Mouse (Mus musculus): Measurements from ENCODE around the gene Arhgef7. TPM values are rescaled to one million over a fixed set of nuclear protein-coding genes. Genes with fewer than 3 reads are reported as not detected.

Arhgef7 gene
- total RNA-seq, 2 experiments from 2014 or later: 112 to 145 TPM

DNA sequence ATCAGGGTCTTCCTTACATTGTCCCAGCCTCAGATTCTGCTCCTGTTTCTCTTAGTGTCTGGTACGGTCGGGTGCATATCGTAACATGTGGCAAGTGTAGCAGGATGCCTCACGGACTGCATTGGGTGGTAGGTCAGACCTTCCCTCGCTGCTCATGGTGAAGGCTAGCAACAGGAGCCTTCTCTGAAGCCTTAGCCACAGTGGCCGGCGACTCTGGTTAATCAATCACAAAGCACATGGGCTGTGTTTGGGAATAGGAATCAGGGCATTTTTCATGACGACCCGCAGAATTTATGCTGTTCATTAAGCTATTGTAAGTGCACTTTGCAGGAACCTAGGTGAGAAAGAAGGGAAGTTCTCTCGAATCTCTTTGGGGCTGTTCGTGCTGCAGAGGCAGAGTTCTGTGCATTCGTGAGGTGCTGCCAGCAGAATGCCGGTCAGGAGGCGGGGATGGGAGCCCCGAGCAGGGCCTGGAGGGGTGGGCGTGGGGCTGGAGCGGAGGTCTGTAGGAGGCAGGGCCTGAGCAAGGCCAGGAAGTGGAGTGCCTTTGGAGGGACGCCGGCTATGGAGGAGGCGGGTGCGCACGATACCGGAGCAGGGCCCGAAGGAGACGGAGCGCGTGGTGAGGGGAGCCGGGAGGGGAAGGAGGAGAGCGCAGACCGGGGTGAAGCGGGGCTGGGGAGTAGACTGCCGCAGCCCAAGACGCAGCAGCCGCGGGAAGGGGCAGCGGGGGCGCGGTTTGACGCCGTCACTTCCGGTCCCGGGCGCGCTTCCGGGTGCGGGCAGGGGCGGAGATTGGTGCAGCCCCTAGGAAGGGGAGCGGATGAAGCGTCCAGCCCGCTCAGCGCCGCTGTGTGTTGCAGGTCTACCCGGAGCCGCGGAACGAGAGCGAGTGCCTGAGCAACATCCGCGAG, 30.3 kb downstream of the Arhgef7 start:
- intact Hi-C loops (cut with DNase I): loop anchor here (5.0 kb wide), 2 partner anchors 74 to 184 kb away; no protein-coding TSS in a partner anchor
- DNase-seq (ENCODE audit: low spot score in 2 of 2): peak; percentile 91 to 93

GRCm38 (mm10) chr8:11758482-11759281, 31.2 kb downstream of the Arhgef7 start:
- DNase-seq (ENCODE audit: low spot score in 2 of 2): peak in 1 of 2 experiments; percentile 38
- intact Hi-C loops (cut with DNase I): loop anchor here (5.0 kb wide), 2 partner anchors 74 to 184 kb away; no protein-coding TSS in a partner anchor

DNA sequence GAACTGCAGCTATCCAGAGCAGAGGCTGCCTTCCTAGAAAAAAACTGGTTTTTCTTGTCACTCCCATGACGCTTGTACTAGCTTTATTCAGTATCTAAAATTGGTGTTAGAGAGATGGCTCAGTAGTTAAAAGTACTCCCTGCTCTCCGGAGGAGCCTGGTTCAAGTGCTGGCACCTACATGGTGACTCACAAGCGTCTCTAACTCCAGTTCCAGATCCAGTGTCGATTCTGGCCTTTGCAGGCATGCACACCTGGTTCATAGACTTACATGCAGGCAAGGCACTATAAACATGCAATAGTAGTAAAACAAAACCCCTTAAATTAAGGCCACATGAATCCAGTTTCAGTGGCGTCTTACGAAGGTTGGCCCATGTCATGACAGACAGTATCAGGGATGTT, 34.0 kb downstream of the Arhgef7 start:
- intact Hi-C loops (cut with DNase I): no loop called here

DNA sequence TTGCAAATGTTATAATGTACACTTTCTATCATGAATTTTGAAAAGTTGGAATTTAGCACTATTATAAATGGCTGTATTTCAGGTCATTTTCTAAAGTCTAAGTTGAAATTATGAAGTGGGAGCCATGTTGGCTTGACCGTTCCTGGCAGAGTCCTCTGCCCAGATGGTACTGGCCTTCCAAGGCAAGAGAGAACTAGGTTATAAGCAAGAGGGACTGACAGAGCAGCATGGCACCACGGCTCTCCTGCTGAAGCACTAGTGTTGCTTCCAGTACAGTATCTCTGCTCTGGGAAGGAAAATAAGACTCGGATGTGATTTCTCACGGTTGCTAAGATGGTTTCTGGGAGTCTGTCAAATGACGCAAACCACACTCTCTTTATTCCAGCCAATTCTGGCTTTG, 34.5 kb downstream of the Arhgef7 start:
- no peak for DNase-seq (ENCODE audit: low spot score in 2 of 2)
- intact Hi-C loops (cut with DNase I): no loop called here

More for the DNA sequence above, 34.0 kb downstream of the Arhgef7 start:
- DNase-seq (ENCODE audit: low spot score in 2 of 2): no peak

- no peak for DNase-seq (ENCODE audit: low spot score in 2 of 2)
- intact Hi-C loops (cut with DNase I): no loop called here
These were observed 35.3 kb downstream of the Arhgef7 start for GRCm38 (mm10) chr8:11762821-11763220.

DNA sequence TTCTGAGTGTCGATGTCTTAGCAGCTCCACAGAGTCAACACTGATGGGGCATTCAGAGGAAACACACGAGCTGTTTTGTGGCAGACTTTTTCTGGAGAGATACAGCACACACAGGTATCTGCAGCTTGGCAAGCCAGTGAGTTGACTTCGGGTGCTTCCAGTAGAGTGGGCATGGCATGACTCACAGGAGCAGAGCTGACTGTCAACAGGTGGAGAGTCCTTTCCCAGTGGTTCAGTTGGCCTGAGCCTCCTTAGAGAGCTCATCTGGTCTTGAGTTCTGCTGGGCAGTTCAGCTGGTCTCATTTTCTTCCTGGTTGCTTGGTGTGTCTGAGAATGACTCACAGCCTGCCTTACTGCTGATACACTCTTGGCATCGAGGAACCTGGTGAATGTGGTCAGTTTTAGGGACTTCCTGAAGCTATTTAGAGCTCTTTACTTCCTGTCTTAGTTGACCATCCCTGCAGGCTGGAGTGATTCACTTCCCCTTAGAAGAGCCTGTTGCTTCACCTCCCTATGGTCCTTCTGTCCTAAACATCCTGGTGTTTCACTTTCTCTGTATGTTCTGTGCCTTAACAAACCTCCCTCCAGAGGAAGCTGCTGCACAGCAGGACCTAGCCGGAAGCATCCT, 39.8 kb downstream of the Arhgef7 start:
- no peak for DNase-seq (ENCODE audit: low spot score in 2 of 2)
- intact Hi-C loops (cut with DNase I): no loop called here

DNA sequence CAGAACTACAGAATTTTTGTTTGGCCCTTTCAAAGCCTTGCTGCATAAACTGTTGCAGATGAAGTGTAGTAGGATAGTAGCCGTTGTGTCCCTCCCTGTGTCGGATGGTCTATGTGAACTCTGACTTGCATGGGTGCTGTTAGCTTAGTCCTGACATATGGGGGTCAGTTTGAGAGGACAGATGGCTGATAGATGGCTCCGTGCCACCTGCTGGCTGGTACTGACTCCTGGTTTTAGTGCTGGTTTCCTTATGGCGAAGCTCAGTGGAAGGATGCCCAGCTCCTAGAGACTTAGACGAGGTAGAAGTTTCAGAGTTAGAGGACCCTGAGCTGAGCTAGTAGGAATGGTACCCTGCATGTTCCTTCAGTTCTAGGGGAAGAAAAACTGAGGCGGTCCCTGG, 42.5 kb downstream of the Arhgef7 start:
- no peak for DNase-seq (ENCODE audit: low spot score in 2 of 2)
- intact Hi-C loops (cut with DNase I): no loop called here

GRCm38 (mm10) chr8:11770521-11771080, 43.1 kb downstream of the Arhgef7 start:
- intact Hi-C loops (cut with DNase I): no loop called here
- no peak for DNase-seq (ENCODE audit: low spot score in 2 of 2)

- intact Hi-C loops (cut with DNase I): no loop called here
These were observed 44.1 kb downstream of the Arhgef7 start for GRCm38 (mm10) chr8:11771608-11772007.

DNA sequence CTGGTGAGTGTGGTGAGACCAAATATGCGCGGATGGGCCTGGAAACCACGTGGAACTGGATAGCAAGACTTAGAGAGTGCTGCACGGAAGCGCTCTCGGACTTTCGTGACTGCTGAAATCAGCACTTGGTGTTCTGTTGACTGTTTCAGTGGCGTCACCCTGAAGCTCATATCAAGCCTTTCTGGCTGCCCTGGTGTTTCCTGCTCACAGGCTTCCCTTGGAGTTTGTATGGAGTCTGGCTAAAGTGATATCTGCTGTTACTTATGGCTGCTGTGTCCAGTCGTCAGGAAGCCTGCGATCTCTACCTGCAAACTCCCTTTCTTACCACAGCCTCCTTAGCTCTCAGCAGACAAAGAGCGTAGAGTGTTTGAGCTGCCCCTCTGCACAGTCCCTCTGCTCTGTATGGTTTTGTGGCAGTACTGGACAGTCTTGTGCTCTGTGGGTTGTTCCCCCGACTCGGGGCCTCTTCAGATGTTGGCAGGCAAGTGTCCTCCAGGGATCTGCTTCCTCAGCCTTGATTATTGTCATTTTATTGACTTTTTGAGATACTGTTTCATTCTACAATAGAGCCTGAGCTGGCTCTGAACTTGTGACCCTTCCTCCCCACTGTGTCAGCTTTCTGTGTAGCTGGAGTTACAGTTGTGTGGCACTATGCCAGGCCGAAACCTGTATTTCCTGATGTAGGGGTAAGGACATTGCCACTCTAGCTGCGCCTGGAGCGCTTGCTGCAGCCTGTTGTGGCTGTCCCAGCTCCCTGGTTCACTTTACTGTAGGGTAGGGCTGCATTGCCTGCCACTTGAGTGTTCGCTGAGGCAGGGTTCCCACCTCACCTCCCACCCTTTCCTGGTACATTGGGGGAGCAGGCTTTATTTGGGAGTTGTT, 46.9 kb downstream of the Arhgef7 start:
- intact Hi-C loops (cut with DNase I): no loop called here
- DNase-seq (ENCODE audit: low spot score in 2 of 2): no peak

More at GRCm38 (mm10) chr8:11771608-11772007, 44.1 kb downstream of the Arhgef7 start:
- DNase-seq (ENCODE audit: low spot score in 2 of 2): no peak

- DNase-seq (ENCODE audit: low spot score in 2 of 2): no peak
- intact Hi-C loops (cut with DNase I): no loop called here
These were observed 48.4 kb downstream of the Arhgef7 start for GRCm38 (mm10) chr8:11775889-11776288.

DNA sequence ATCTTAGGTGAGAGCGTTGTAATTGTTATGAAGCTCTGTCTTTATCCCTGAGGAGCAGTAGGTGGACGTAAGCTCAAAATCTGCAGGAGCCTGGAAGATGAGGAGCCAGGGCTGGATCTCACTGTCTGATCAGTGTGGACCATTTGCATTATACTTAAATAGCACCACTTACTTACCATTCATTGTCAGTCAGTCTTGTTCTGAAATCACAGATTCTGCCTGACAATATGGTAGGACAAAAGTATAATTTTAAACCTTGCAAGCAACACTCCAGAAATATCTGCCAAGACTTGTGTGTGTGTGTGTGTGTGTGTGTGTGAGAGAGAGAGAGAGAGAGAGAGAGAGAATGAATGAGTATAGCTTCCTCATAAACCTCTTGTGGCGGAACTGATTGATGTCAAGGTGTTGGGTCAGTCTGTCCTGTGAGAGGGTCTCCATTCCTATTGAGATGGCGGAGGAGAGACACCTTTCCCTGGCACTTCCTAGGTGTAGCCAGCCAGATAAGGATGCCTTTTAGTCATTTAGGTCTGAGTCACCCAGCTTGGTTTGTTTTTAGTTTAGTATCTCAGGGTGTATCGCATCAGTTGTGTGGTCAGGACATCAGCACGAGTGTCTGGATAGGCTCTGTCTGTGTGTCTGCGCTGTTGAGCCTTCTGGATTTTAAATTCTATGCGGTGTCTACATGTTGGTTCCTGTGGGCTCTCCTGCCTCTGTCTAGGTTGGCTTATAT, 49.1 kb downstream of the Arhgef7 start:
- intact Hi-C loops (cut with DNase I): no loop called here
- no peak for DNase-seq (ENCODE audit: low spot score in 2 of 2)

- intact Hi-C loops (cut with DNase I): no loop called here
- DNase-seq (ENCODE audit: low spot score in 2 of 2): no peak
These were observed 49.7 kb downstream of the Arhgef7 start for GRCm38 (mm10) chr8:11777201-11777600.

DNA sequence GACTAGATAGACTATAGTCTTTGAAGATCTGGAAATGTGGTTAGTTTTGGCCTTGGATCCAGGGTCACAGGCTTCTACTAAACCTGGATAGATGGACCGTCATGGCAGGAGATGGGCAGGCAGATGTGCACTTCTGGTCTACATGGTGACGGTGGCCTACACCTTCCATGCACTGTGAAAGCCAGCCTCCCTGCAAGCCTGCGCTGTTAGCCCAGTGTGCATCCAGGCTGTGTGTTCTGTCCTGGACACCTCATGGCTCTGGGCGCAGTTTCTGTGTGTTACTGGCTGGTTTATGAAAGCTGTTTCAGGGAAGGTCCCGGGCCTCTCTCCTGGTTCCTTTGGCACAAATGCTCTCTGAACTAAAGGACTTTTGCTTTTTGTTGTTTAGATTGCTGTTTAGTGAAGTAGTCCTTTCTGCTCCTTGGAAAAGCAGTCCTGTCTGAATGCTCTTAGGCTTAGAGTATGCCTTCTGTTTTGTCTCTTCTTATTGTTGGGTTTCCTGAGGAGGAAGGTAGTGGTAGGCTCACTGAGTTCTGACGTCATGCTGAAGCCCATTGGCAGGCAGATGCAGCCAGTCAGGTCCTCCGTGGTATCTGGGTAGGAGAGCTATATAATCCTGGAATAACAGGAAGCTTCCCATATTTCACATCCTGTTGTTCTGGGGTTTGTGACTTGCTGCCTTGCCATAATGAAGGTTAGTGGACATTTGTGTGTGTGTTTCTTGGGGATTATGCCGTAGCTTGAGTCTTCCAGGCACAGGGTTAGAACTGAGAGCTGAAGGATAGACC, 51.3 kb downstream of the Arhgef7 start:
- peak in 1 of 2 experiments; percentile 41 for DNase-seq (ENCODE audit: low spot score in 2 of 2)
- intact Hi-C loops (cut with DNase I): no loop called here

GRCm38 (mm10) chr8:11779844-11780634, 52.5 kb downstream of the Arhgef7 start:
- peak in 1 of 2 experiments; percentile 62 for DNase-seq (ENCODE audit: low spot score in 2 of 2)
- intact Hi-C loops (cut with DNase I): no loop called here

DNA sequence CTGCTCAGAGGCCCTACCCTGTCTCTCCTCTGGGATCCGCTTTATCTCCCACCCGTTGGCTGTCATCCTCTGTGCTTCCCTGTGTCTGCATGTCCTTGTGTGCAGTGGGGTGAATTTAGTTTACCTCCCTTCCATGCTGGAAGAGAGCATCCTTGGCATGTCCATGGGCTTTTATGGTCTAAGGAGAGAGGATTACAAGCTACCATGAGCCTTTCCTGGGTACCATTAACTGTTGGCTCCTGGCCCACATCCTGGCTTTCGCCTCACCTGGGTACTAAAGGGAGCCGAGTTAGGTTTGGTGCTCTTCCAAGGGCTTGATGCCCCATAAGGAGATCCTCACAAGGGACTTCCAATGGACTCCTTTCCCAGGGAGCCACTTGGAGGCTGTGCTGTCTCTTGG, 53.1 kb downstream of the Arhgef7 start:
- intact Hi-C loops (cut with DNase I): no loop called here

DNA sequence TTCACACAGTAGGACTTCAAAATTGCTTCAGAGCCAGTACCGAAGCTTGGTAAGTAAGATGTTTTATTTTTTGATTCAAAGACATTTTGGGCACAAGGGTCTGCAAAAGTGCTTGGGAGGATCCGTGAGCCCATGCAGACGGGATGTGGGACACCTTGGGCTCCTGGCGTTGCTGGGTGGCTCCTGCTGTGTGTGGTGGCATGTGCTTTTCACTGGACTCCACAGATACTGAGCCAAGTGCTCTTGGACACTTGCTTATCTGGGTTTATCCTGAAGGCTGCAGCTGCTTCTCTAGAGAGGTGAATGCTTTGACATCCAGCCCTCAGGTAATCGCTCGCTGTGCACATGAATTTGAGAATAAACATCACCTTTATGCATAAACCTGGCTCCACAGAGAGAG, 55.1 kb downstream of the Arhgef7 start:
- no peak for DNase-seq (ENCODE audit: low spot score in 2 of 2)

More for the DNA sequence above, 53.1 kb downstream of the Arhgef7 start:
- no peak for DNase-seq (ENCODE audit: low spot score in 2 of 2)

More for the DNA sequence above, 55.1 kb downstream of the Arhgef7 start:
- intact Hi-C loops (cut with DNase I): no loop called here
